Mouse (Mus musculus): ENCODE measurements around the gene Proser3.
"Not testable (repeated sequence)": the region's sequence is repeated elsewhere in the genome, so short reads cannot be mapped to it uniquely, and the experiment has no call there.

DNA sequence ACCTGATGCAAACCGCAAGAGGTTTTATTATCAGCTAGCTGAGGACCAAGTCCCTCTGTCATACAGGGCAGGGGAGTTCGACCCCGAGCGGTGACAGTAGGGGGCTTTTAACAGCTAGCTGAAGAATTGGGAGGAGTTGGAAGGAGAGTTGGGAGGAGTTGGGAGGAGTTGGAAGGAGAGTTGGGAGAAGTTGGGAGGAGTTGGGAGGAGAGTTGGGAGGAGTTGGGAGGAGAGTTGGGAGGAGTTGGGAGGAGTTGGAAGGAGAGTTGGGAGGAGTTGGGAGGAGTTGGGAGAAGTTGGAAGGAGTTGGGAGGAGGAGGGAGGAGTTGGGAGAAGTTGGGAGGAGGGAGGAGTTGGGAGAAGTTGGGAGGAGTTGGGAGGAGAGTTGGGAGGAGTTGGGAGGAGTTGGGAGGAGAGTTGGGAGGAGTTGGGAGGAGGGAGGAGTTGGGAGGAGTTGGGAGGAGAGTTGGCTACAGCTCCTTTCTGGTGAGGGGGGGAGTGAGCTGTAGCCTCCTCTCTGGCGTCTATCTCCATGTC lies 56.5 kb downstream of the Proser3 start:
- TF ChIP-seq CTCF, EP300 (IDR thresholded peaks at IDR 0.05; ENCODE audit: low read depth): not testable (repeated sequence)

Measured in heart, postnatal 0 days (tissue).